Mouse (Mus musculus) small intestine, adult 2 months (tissue): ENCODE measurements around the gene Islr. TPM values are rescaled to one million over a fixed set of nuclear protein-coding genes. Genes with fewer than 3 reads are reported as not detected.

Experiments
- H3K27ac ChIP-seq: fragments of 200-500 bp; 2 replicates; pipeline ENCODE4 v1.5.1; 2012; ENCODE audit warnings: low read depth, low read length, control low read depth, inconsistent platforms; ENCODE audit not compliant: insufficient read depth
- H3K27me3 ChIP-seq: fragments of 200-500 bp; 2 replicates; pipeline ENCODE4 v1.6.1; 2012; ENCODE audit warnings: mild to moderate bottlenecking, moderate library complexity, low read length, inconsistent platforms; ENCODE audit not compliant: control insufficient read depth, insufficient read depth
- H3K36me3 ChIP-seq: fragments of 200-500 bp; 2 replicates; pipeline ENCODE4 v1.6.1; 2012; ENCODE audit warnings: mild to moderate bottlenecking, low read length, control low read depth, inconsistent platforms; ENCODE audit not compliant: control insufficient read depth, insufficient read depth
- H3K4me1 ChIP-seq: fragments of 200-500 bp; 2 replicates; pipeline ENCODE4 v1.6.1; 2012; ENCODE audit warnings: low read length, inconsistent platforms, mixed read lengths; ENCODE audit not compliant: control insufficient read depth, insufficient read depth, insufficient read length
- H3K4me3 ChIP-seq: fragments of 200-500 bp; 2 replicates; pipeline ENCODE4 v1.5.1; 2012; ENCODE audit warnings: low read depth, mild to moderate bottlenecking, control low read depth, inconsistent platforms, low read length, moderate library complexity
- CTCF ChIP-seq: fragments of 200-500 bp; IDR thresholded peaks from 2 replicates; pipeline ENCODE4 v1.5.1; 2012; ENCODE audit warnings: low read depth, mild to moderate bottlenecking, control low read depth, inconsistent platforms, low read length, moderate library complexity, mixed read lengths; ENCODE audit not compliant: insufficient replicate concordance, insufficient read length; ENCODE audit errors: extremely low read depth
- POLR2A ChIP-seq: fragments of 200-500 bp; IDR thresholded peaks from 2 replicates; pipeline ENCODE4 v1.6.1; 2012; ENCODE audit warnings: low read depth, mild to moderate bottlenecking, control low read depth, inconsistent platforms, low read length, moderate library complexity
- WGBS: fragments of 180-500 bp; shearing (Covaris S2); methylation state at CpG from one replicate; pipeline ENCODE4 v1.1.7; 2018; 5-methylcytosine and 5-hydroxymethylcytosine counted together
- polyA plus RNA-seq: library from polyadenylated mRNA; depleted of rRNA; stranded (reverse); fragments of >200 nt; gene quantifications from 2 replicates; pipeline ENCODE4 v1.2.3, GENCODE M21; 2012

The Islr gene
- polyA plus RNA-seq, 1 experiment = 31.4 TPM

- TF ChIP-seq POLR2A = no peak
- TF ChIP-seq CTCF = no peak
- WGBS = 3% methylated on average over 7 of the region's 7 CpGs
Observed at GRCm38 (mm10) chr9:58248746-58249413, 44.8 kb upstream of the Islr start.

GRCm38 (mm10) chr9:58247064-58247759 lies 43.1 kb upstream of the Islr start:
- 0 out of 2 replicates have a peak, but pooled peaks have one; percentile 5 for TF ChIP-seq POLR2A
- peak; percentile 71 for TF ChIP-seq CTCF
- Histone ChIP-seq H3K27ac (peak overlapping the region; percentile 70), H3K4me1 (peaks cover 25% of the 10 kb centered on the region), H3K4me3 (peak overlapping the region; percentile 63), H3K27me3 (no peaks in the 10 kb centered on the region), H3K36me3 (peaks cover 5% of the 10 kb centered on the region)
- WGBS = 15% methylated on average over 25 of the region's 25 CpGs

More at GRCm38 (mm10) chr9:58248746-58249413, 44.8 kb upstream of the Islr start:
- peaks cover 5% of the 10 kb centered on the region for H3K36me3 ChIP-seq
- peaks cover 18% of the 10 kb centered on the region for H3K4me1 ChIP-seq
- H3K27me3 ChIP-seq = no peaks in the 10 kb centered on the region
- peak overlapping the region; percentile 79 for H3K4me3 ChIP-seq
- peak overlapping the region; percentile 88 for H3K27ac ChIP-seq

- Histone ChIP-seq H3K27ac (no peak overlapping the region), H3K27me3 (no peaks in the 10 kb centered on the region), H3K4me1 (peaks cover 31% of the 10 kb centered on the region), H3K36me3 (peaks cover 5% of the 10 kb centered on the region), H3K4me3 (no peak overlapping the region)
- WGBS = 52% methylated on average over 4 of the region's 4 CpGs
- no peak for TF ChIP-seq CTCF
- TF ChIP-seq POLR2A = no peak
Observed at GRCm38 (mm10) chr9:58246083-58246591, 42.0 kb upstream of the Islr start.

GRCm38 (mm10) chr9:58243696-58244095 lies 39.6 kb upstream of the Islr start:
- H3K27ac ChIP-seq = peak overlapping the region; percentile 43
- no peaks in the 10 kb centered on the region for H3K27me3 ChIP-seq
- 41% methylated on average over 6 of the region's 6 CpGs for WGBS
- H3K36me3 ChIP-seq = peaks cover 11% of the 10 kb centered on the region
- H3K4me1 ChIP-seq = peaks cover 27% of the 10 kb centered on the region
- TF ChIP-seq POLR2A = no peak
- no peak for TF ChIP-seq CTCF
- H3K4me3 ChIP-seq = no peak overlapping the region

GRCm38 (mm10) chr9:58242696-58243095 lies 38.6 kb upstream of the Islr start:
- TF ChIP-seq CTCF (no peak), POLR2A (no peak)
- H3K4me3 ChIP-seq = no peak overlapping the region
- peaks cover 11% of the 10 kb centered on the region for H3K36me3 ChIP-seq
- peak overlapping the region; percentile 43 for H3K27ac ChIP-seq
- H3K27me3 ChIP-seq = no peaks in the 10 kb centered on the region
- peaks cover 27% of the 10 kb centered on the region for H3K4me1 ChIP-seq
- WGBS = 52% methylated on average over 5 of the region's 5 CpGs

- Histone ChIP-seq H3K4me1 (peaks cover 23% of the 10 kb centered on the region), H3K4me3 (no peak overlapping the region), H3K36me3 (peaks cover 12% of the 10 kb centered on the region), H3K27ac (peak overlapping the region; percentile 43), H3K27me3 (no peaks in the 10 kb centered on the region)
- WGBS = 18% methylated on average over 9 of the region's 9 CpGs
- TF ChIP-seq POLR2A = no peak
- TF ChIP-seq CTCF = no peak
Observed at GRCm38 (mm10) chr9:58241780-58242485, 37.8 kb upstream of the Islr start.

- Histone ChIP-seq H3K36me3 (peaks cover 45% of the 10 kb centered on the region), H3K27ac (no peak overlapping the region), H3K4me3 (no peak overlapping the region), H3K4me1 (peaks cover 25% of the 10 kb centered on the region), H3K27me3 (no peaks in the 10 kb centered on the region)
- TF ChIP-seq CTCF (no peak), POLR2A (no peak)
- WGBS = 96% methylated on average over 28 of the region's 28 CpGs
Observed at GRCm38 (mm10) chr9:58234502-58235015, 30.5 kb upstream of the Islr start.
